10 mouse cellular contexts compared by ENCODE assay signal in genomic region chr5:130000735-130001134, GRCm38 (mm10). TPM values are rescaled to one million over a fixed set of nuclear protein-coding genes. Genes with fewer than 3 reads are reported as not detected.
A peak's percentile ranks its signal among the peaks of the same experiment; 100 is the strongest.
DNase-seq lines count a peak whose midpoint lies in the region; ATAC-seq and TF ChIP-seq lines count a peak whose summit lies in the region.
"Had no signal": no experiment of that assay in that cellular context is flagged by ENCODE, and none has a peak within 500 bp of the region (broad histone marks: within the 10 kb centered on the region; RNA-seq: fewer than 3 reads in every experiment).

No protein-coding gene starts in this region.

- 73% methylated on average over 12 of the region's 12 CpGs for WGBS in lung, adult 2 months
- 71% methylated on average over 12 of the region's 12 CpGs for WGBS in liver, postnatal 0 days (ENCODE audit: insufficient replicate concordance)

- intact Hi-C loops in heart, postnatal 14 days (cut with DNase I) = no loop called here

- no peak for TF ChIP-seq CTCF in lung, adult 2 months (IDR thresholded peaks at IDR 0.05; ENCODE audit: insufficient read depth, low read length)
- no peak for TF ChIP-seq CTCF in liver, postnatal 0 days (IDR thresholded peaks at IDR 0.05; ENCODE audit: low read depth)

- peak overlapping the region; percentile 83; the same call in 1 of the 2 replicates for H3K27ac ChIP-seq in liver, postnatal 0 days (ENCODE audit: low read depth)
- H3K27ac ChIP-seq: neural tube, embryonic 13.5 days had no signal

- H3K9ac ChIP-seq in liver, postnatal 0 days (replicated peaks) = no peak overlapping the region
- H3K9ac ChIP-seq: neural tube, embryonic 13.5 days had no signal

- H3K4me1 ChIP-seq in lung, adult 2 months (ENCODE audit: control insufficient read depth, insufficient read depth, low read length) = no peaks in the 10 kb centered on the region; the same call in 1 of the 2 replicates
- peaks cover 18% of the 10 kb centered on the region for H3K4me1 ChIP-seq in liver, postnatal 0 days (ENCODE audit: insufficient read depth)

- H3K36me3 ChIP-seq in liver, postnatal 0 days (replicated peaks; ENCODE audit: insufficient read depth, low read length) = peaks cover 7% of the 10 kb centered on the region

- peak overlapping the region; percentile 89 for H3K4me2 ChIP-seq in liver, postnatal 0 days (ENCODE audit: low read depth, low read length)
- H3K4me2 ChIP-seq: neural tube, embryonic 13.5 days had no signal

- peak; percentile 26; the same call in 1 of the 2 replicates for ATAC-seq in liver, postnatal 0 days

- H3K4me3 ChIP-seq in lung, adult 2 months (replicated peaks; ENCODE audit: extremely low read depth, low read depth, low read length) = no peak overlapping the region
- no peak overlapping the region for H3K4me3 ChIP-seq in liver, postnatal 0 days (ENCODE audit: low read depth, low read length)
- H3K4me3 ChIP-seq: neural tube, embryonic 13.5 days had no signal

- H3K27me3 ChIP-seq in liver, postnatal 0 days (ENCODE audit: insufficient read depth, low read length) = no peaks in the 10 kb centered on the region
- H3K27me3 ChIP-seq: neural tube, embryonic 13.5 days had no signal

- TF ChIP-seq EP300 in liver, postnatal 0 days (IDR thresholded peaks at IDR 0.05; ENCODE audit: low read depth) = no peak

- TF ChIP-seq POLR2A in lung, adult 2 months (IDR thresholded peaks at IDR 0.05; ENCODE audit: borderline replicate concordance, extremely low read depth, low read depth, low read length) = no peak

- no peaks in the 10 kb centered on the region for H3K9me3 ChIP-seq in liver, postnatal 0 days (ENCODE audit: low read length)

- peak; percentile 52 to 64 for DNase-seq in lung, adult 18-20 months
- no peak for DNase-seq in lung, adult 2 months
- DNase-seq in heart, postnatal 14 days = peak; percentile 16 to 33
- DNase-seq in liver, postnatal 0 days = no peak
- DNase-seq in skeletal muscle tissue, adult 2 months (ENCODE audit: low read depth, low spot score) = peak; percentile 25
- no peak for DNase-seq in cerebellum, adult 18-20 months
- no peak for DNase-seq in kidney, adult 11 months
- DNase-seq: cerebellum, adult 2 months; gastrocnemius, postnatal 36 days had no signal

RNA-seq across cellular contexts. Expression of gene Gusb, which starts 2.1 kb away (rescaled TPM):
- 39.0 and 44.8 TPM in 2 replicates for polyA plus RNA-seq in lung, adult 2 months (2012; rRNA removed)
- total RNA-seq in heart, postnatal 14 days (2021) = 10 to 100 TPM; 18.5 to 19.0 TPM
- polyA plus RNA-seq in liver, postnatal 0 days (2015; fragmentation: Nextera tagmentation; extraction: Ambion mirVana) = 26.3 and 29.3 TPM in 2 replicates

RNA-seq across cellular contexts. Expression of gene Asl, which starts 28.3 kb away (rescaled TPM):
- 22.1 and 27.3 TPM in 2 replicates for polyA plus RNA-seq in lung, adult 2 months (2012; rRNA removed)
- 1 to 10 TPM; 6.8 to 7.7 TPM for total RNA-seq in heart, postnatal 14 days (2021)
- polyA plus RNA-seq in liver, postnatal 0 days (2015; fragmentation: Nextera tagmentation; extraction: Ambion mirVana) = 291 and 304 TPM in 2 replicates

RNA-seq across cellular contexts. Expression of gene Crcp, which starts 28.4 kb away (rescaled TPM):
- polyA plus RNA-seq in lung, adult 2 months (2012; rRNA removed) = 9.4 and 12.9 TPM in 2 replicates
- 10 to 100 TPM; 11.4 to 11.9 TPM for total RNA-seq in heart, postnatal 14 days (2021)
- polyA plus RNA-seq in liver, postnatal 0 days (2015; fragmentation: Nextera tagmentation; extraction: Ambion mirVana) = 19.3 and 20.8 TPM in 2 replicates

RNA-seq across cellular contexts. Expression of gene Vkorc1l1, which starts 59.0 kb away (rescaled TPM):
- polyA plus RNA-seq in lung, adult 2 months (2012; rRNA removed) = 9.7 and 19.5 TPM in 2 replicates
- 10 to 100 TPM; 14.6 to 15.9 TPM for total RNA-seq in heart, postnatal 14 days (2021)
- 17.5 and 18.2 TPM in 2 replicates for polyA plus RNA-seq in liver, postnatal 0 days (2015; fragmentation: Nextera tagmentation; extraction: Ambion mirVana)

Comparison
In these comparisons a context has a peak if more than half of its experiments do, and no peak if none do; other contexts are left out.
1. DNase-seq: peak in lung, adult 18-20 months (2 of 2), heart, postnatal 14 days (2 of 2) and skeletal muscle tissue, adult 2 months (single experiment); none in lung, adult 2 months (single experiment), liver, postnatal 0 days (single experiment), cerebellum, adult 18-20 months (0 of 2) and kidney, adult 11 months (single experiment).
2. RNA of gene Asl, which starts 28.3 kb away (polyA plus RNA-seq): 291 to 304 TPM in liver, postnatal 0 days; 22.1 to 27.3 TPM in lung, adult 2 months; every median in the first group is over 10 times any median in the second.